9 mouse cellular contexts compared by ENCODE assay signal in genomic region chr19:37493921-37494485, GRCm38 (mm10). TPM values are rescaled to one million over a fixed set of nuclear protein-coding genes. Genes with fewer than 3 reads are reported as not detected.
DNase-seq lines count a peak whose midpoint lies in the region; ATAC-seq and TF ChIP-seq lines count a peak whose summit lies in the region.
"Had no signal": no experiment of that assay in that cellular context is flagged by ENCODE, and none has a peak within 500 bp of the region (broad histone marks: within the 10 kb centered on the region; RNA-seq: fewer than 3 reads in every experiment).

No protein-coding gene starts in this region.

- H3K27me3 ChIP-seq in G1E (ENCODE audit: insufficient read depth, low read length), result peaks cover 8% of the 10 kb centered on the region
- no peaks in the 10 kb centered on the region for H3K27me3 ChIP-seq in heart, embryonic 15.5 days
- no peaks in the 10 kb centered on the region for H3K27me3 ChIP-seq in intestine, embryonic 15.5 days (replicated peaks)
- H3K27me3 ChIP-seq: limb, embryonic 12.5 days had no signal

- no peak overlapping the region for H3K9ac ChIP-seq in heart, embryonic 15.5 days
- H3K9ac ChIP-seq in intestine, embryonic 15.5 days, result no peak overlapping the region
- H3K9ac ChIP-seq: limb, embryonic 12.5 days had no signal

- H3K9me3 ChIP-seq in G1E (replicated peaks), result peaks cover 3% of the 10 kb centered on the region
- no peaks in the 10 kb centered on the region for H3K9me3 ChIP-seq in heart, embryonic 15.5 days (replicated peaks)
- H3K9me3 ChIP-seq in intestine, embryonic 15.5 days, result no peaks in the 10 kb centered on the region

- H3K27ac ChIP-seq in heart, embryonic 15.5 days, result no peak overlapping the region
- H3K27ac ChIP-seq in intestine, embryonic 15.5 days, result no peak overlapping the region
- H3K27ac ChIP-seq: limb, embryonic 12.5 days had no signal

- 19% methylated on average over 10 of the region's 10 CpGs for WGBS in heart, embryonic 15.5 days
- 27% methylated on average over 10 of the region's 10 CpGs for WGBS in intestine, embryonic 15.5 days

- ATAC-seq in G1E (ENCODE audit: extremely low read depth, insufficient number of reproducible peaks, low FRiP score, poor library complexity, severe bottlenecking), result peak; percentile 93
- ATAC-seq in heart, embryonic 15.5 days (replicated peaks; ENCODE audit: insufficient number of reproducible peaks, insufficient read depth, low FRiP score, low read depth), result 0 out of 2 replicates have a peak, but pooled peaks have one; percentile 14
- ATAC-seq in megakaryocyte, adult 5-6 weeks (ENCODE audit: poor library complexity, severe bottlenecking), result 0 out of 2 replicates have a peak, but pooled peaks have one; percentile 9
- ATAC-seq in intestine, embryonic 15.5 days, result no peak

- DNase-seq in A20 (ENCODE audit: low read depth, low spot score), result peak; percentile 86
- peak; percentile 70 for DNase-seq in G1E (ENCODE audit: low spot score)
- DNase-seq in retina, postnatal 1 day, result no peak
- no peak for DNase-seq in left cerebral cortex, adult 18-20 months (ENCODE audit: low spot score in 2 of 2)
- DNase-seq: kidney, adult 18-20 months had no signal

- TF ChIP-seq CTCF in G1E (IDR thresholded peaks at IDR 0.05; ENCODE audit: low read depth, low read length), result no peak

- H3K36me3 ChIP-seq in G1E (replicated peaks), result no peaks in the 10 kb centered on the region
- no peaks in the 10 kb centered on the region for H3K36me3 ChIP-seq in heart, embryonic 15.5 days
- no peaks in the 10 kb centered on the region for H3K36me3 ChIP-seq in intestine, embryonic 15.5 days
- H3K36me3 ChIP-seq: limb, embryonic 12.5 days had no signal

- H3K4me3 ChIP-seq in G1E (ENCODE audit: low read depth, low read length), result peak overlapping the region; percentile 46; the same call in 1 of the 2 replicates
- no peak overlapping the region for H3K4me3 ChIP-seq in heart, embryonic 15.5 days
- no peak overlapping the region for H3K4me3 ChIP-seq in intestine, embryonic 15.5 days (replicated peaks)
- H3K4me3 ChIP-seq: limb, embryonic 12.5 days had no signal

- no peak overlapping the region for H3K4me2 ChIP-seq in heart, embryonic 15.5 days
- H3K4me2 ChIP-seq in intestine, embryonic 15.5 days (replicated peaks), result no peak overlapping the region
- H3K4me2 ChIP-seq: limb, embryonic 12.5 days had no signal

- H3K4me1 ChIP-seq in G1E (ENCODE audit: insufficient read depth, low read depth, low read length), result peaks cover 54% of the 10 kb centered on the region
- H3K4me1 ChIP-seq in heart, embryonic 15.5 days (replicated peaks), result peaks cover 6% of the 10 kb centered on the region; the same call in 1 of the 2 replicates
- 0 out of 2 replicates have a peak, but pooled peaks cover 2% of the 10 kb centered on the region for H3K4me1 ChIP-seq in intestine, embryonic 15.5 days (replicated peaks)

RNA-seq across cellular contexts. Expression of gene Exoc6, which starts 56.2 kb away (rescaled TPM):
- 90.4 and 92.8 TPM in 2 replicates for total RNA-seq in G1E (2014; fragmentation: Nextera tagmentation)
- total RNA-seq in G1E (2017), result 100 and 117 TPM in 2 replicates
- polyA plus RNA-seq in G1E (2012), result 25.6 and 26.0 TPM in 2 replicates
- polyA plus RNA-seq in heart, embryonic 15.5 days (2015; fragmentation: Nextera tagmentation; extraction: Ambion mirVana), result 16.6 and 18.8 TPM in 2 replicates
- 67.1 and 69.4 TPM in 2 replicates for total RNA-seq in megakaryocyte, adult 5-6 weeks (2015)
- total RNA-seq in megakaryocyte, adult 5-6 weeks (2017), result 96.3 and 108 TPM in 2 replicates
- total RNA-seq in left cerebral cortex, adult 18-20 months (2021), result 10 to 100 TPM; 40.6 to 41.3 TPM
- polyA plus RNA-seq in intestine, embryonic 15.5 days (2015; fragmentation: Nextera tagmentation; extraction: Ambion mirVana), result 17.8 and 18.9 TPM in 2 replicates

RNA-seq across cellular contexts. Expression of gene Hhex, which starts 59.4 kb away (rescaled TPM):
- total RNA-seq in G1E (2014; fragmentation: Nextera tagmentation), result 70.5 and 74.0 TPM in 2 replicates
- 33.6 and 45.2 TPM in 2 replicates for total RNA-seq in G1E (2017)
- 214 and 327 TPM in 2 replicates for polyA plus RNA-seq in G1E (2012)
- 13.0 and 13.8 TPM in 2 replicates for polyA plus RNA-seq in heart, embryonic 15.5 days (2015; fragmentation: Nextera tagmentation; extraction: Ambion mirVana)
- 113 and 118 TPM in 2 replicates for total RNA-seq in megakaryocyte, adult 5-6 weeks (2015)
- 26.5 and 34.9 TPM in 2 replicates for total RNA-seq in megakaryocyte, adult 5-6 weeks (2017)
- 1 to 10 TPM; 1.7 to 2.0 TPM for total RNA-seq in left cerebral cortex, adult 18-20 months (2021)
- polyA plus RNA-seq in intestine, embryonic 15.5 days (2015; fragmentation: Nextera tagmentation; extraction: Ambion mirVana), result 13.9 and 14.7 TPM in 2 replicates

Comparison
In these comparisons a context has a peak if more than half of its experiments do, and no peak if none do; other contexts are left out.
1. DNase-seq: peak in A20 (single experiment) and G1E (single experiment); none in retina, postnatal 1 day (single experiment) and left cerebral cortex, adult 18-20 months (0 of 2).
2. RNA of gene Hhex, which starts 59.4 kb away (total RNA-seq): 26.5 to 118 TPM in megakaryocyte, adult 5-6 weeks and 33.6 to 74.0 TPM in G1E; 1.7 to 2.0 TPM in left cerebral cortex, adult 18-20 months; every median in the first group is over 4 times any median in the second.